Mouse (Mus musculus) urinary bladder, postnatal 36 days (tissue): ENCODE results near the gene Hba-a1.
"Not testable (repeated sequence)": the region's sequence is repeated elsewhere in the genome, so short reads cannot be mapped to it uniquely, and the experiment has no call there.

ENCODE experiments used
- DNase-seq, 2 experiments: peaks; one replicate each; pipeline ENCODE4 v3.0.0; 2022; ENCODE audit warnings: low spot score in 2 of 2, mixed read lengths in 1 of 2

Gene Hba-a1

GRCm38 (mm10) chr11:32262674-32263415 lies 20.5 kb upstream of the Hba-a1 start:
- no peak for DNase-seq

DNA sequence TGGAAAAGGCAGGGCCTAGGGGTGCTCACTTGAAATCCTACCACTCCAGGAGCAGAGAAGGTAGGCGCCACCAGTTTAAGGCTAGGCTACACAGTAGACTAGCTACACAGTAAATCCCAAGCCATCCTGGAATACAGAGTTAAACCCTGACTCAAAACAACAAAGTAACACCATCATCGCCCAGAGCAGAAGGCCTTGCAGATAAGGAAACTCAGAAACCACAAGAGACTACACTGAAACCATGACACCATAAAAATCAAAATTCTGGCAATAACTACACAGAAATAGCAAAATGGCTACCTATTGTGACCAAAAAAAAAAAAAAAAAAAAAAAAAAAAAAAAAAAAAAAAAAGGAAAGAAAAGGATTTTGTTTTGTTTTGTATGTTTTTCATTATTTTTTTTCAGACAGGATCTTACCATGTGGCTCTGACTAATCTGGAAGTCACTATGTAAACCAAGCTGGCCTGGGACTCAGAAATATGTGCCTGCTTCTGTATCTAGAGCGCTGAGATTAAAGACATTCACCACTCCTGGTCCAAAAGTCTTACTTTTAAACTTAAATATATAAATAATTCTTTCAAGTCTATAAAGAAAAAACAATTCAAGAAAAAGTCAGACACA lies 18.1 kb upstream of the Hba-a1 start:
- no peak for DNase-seq

- no peak for DNase-seq
Measured at GRCm38 (mm10) chr11:32266194-32266593, 17.1 kb upstream of the Hba-a1 start.

DNA sequence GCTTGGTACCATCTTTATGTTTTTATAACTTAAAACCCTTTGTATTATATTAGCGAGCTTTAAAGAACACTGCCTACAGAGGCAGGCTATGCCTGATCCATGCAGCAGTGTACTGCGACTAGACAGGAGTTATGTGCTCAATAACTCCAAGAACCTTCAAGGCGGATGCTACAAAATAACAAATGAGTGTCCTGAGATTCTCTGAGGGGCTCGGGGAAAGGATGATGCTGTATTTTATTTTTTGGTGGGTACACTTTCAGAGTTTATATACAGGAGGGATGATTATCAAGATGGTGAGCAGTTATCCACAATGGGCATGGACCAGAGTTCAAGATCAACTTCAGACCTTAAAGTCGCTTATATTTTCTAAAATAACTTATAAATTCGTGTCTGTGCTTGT lies 16.5 kb upstream of the Hba-a1 start:
- DNase-seq = no peak

GRCm38 (mm10) chr11:32267188-32267884 lies 16.0 kb upstream of the Hba-a1 start, which contains the start of gene Nprl3:
Gene Nprl3, minus strand, starts transcription at chr11:32267707.
- peak; percentile 92 to 97 for DNase-seq

DNA sequence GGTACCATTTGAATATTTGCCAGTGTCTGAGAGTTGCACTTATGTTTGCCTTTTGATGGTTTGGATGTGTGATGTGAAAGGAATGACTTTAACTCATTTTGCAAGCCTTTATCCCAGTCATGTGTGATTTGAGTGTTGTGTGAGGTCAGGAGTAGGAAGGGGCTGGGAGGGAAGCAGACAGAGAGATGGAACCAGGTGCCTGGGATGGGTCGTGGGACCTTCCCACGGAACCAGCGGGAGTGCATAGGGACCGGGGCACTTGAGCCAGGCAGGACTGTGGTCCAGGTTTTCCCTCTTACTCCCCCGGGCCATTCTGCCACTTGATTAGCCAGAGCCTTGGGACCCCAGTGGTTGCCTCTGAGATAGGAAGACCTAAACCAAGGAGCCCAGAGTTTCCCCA lies 15.3 kb upstream of the Hba-a1 start:
- DNase-seq = no peak

DNA sequence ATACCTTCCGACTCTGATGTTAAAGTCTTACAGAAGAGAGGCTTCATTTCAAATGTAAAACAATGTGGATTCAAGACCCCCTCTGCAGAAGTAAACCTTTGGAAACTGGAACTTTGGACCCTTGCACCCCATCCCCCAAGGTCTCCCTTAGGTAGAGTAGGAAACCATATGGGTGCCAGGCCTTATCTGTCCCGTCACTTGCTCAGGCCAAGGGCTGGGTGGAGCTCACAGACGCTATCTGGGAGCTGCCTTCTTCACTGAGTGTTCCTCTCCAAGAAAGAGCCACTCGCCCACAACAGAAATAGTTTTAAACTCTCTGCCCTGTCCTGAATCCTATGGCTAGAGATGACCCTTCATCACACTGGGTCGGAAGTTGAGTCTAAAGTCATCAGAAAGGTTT lies 14.4 kb upstream of the Hba-a1 start:
- no peak for DNase-seq

DNA sequence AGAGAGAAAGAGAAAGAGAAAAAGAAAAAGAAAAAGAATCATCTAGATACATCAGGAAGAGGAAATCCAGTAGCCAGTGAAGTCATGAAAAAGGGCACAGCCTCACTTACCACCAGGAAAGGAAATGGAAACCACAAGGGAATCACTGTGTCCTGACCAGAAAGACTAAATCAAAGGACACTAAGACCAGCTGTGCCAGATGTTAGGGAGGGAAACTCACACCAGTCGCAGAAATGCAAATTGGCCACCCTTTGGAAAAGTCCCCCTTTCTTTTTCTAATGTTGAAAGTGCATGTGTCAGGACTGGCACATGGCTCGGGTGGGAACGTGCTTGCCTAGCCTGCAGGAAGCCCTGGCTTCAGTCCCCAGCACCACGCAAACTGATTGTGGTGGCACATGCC lies 12.1 kb upstream of the Hba-a1 start:
- no peak for DNase-seq

DNA sequence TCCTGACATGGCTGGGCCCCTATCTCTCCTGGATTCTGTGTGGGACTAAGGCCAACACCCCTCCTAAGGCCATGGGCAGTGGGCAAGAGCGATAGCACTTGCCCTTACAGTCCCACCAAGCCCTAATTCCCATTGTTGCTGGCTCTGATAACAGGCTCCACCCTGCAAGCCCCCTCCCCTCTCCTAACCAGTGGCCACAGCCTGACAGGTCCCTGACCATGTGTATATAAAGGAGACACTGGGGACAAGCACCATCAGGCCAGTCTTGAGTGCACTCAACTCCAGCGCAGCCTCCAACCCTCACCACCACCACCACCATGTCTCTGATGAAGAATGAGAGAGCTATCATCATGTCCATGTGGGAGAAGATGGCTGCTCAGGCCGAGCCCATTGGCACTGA lies 7.0 kb upstream of the Hba-a1 start, which contains the start of gene Hba-x:
Gene Hba-x, plus strand, starts transcription at position 54 of the 400 bp plus-strand sequence.
- no peak for DNase-seq

DNA sequence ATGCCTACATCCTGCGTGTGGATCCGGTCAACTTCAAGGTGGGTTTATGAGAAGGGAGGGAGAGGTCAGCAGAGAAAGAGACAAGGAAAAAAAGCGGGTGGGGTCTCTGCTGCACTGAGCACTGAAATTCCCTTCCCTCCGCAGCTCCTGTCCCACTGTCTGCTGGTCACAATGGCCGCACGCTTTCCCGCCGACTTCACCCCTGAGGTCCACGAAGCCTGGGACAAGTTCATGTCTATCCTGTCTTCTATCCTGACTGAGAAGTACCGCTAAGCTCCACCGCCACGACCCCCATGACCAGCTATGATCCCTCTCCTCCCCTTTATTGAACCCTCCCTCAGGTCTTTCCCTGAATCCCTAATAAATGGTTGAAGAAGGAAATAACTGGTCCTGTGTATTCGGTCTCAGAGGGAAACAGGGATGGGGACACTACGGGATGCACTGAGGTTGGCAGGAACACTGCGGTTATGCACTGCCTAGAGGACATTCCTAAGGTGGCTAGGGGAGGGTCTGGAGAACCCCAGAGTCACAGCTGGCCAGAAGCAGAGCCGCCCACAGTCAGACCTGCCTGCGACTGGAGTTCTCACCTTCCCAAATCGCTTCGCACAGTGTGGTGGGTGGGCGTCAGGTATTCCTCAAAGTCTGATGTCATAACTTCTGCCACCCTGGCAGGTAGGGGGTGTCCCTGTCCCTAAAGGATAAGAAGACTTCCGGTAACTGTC lies 5.4 kb upstream of the Hba-a1 start:
- DNase-seq = no peak

- no peak for DNase-seq
Measured at GRCm38 (mm10) chr11:32278458-32278957, 4.8 kb upstream of the Hba-a1 start.

GRCm38 (mm10) chr11:32280646-32281045 lies 2.7 kb upstream of the Hba-a1 start:
- no peak for DNase-seq

DNA sequence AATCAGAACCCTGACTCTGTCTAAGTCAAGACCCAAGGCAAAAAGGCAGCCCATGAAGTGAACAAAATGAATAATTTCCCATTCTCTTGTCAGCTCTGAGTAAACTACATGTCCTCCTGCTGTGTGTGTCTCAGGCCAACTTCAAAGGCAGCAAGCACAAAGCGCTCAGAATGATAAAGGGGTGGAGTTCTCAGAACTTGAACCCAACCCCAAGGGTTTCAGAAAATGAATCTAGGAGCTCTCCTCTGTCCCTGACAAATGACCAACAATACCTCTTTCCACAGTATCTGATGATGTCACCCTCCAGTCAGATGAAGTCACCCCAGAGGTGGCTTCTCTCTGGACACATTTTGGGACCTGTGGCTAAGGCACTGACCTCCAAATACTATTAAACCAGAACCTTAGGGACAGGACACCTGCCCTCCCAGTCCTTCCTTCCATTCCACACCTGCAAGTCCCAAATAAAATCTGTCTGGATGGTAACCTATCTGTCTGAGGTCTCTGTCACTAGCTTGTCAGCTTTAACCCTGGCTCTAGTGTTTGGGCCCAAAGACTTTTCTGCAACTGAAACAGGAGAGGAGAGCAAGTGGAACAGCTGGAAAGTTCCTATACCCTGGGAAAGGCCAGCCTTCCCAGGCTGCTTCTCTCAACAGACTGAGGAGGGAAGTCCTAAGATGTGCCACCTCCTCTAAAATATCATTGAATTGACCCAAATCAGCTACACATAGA lies 1.7 kb upstream of the Hba-a1 start:
- DNase-seq = no peak

DNA sequence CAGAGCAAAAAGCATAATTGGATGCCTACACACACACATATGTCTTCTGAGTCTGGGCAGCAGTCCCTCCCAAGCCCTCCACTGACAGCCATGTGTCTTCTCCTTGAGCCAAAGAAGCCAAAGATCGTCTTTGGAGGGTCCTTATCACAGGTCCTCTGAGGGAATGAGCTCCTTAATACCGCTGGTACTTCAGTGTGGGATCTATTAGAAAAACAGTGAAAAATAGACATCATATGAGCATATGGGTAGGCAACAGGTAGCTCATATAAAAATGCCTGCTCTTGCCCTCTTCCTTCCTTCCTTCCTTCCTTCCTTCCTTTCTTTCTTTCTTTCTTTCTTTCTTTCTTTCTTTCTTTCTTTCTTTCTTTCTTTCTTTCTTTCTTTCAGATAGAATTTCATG lies 1.3 kb downstream of the Hba-a1 start:
- DNase-seq = not testable (repeated sequence)

DNA sequence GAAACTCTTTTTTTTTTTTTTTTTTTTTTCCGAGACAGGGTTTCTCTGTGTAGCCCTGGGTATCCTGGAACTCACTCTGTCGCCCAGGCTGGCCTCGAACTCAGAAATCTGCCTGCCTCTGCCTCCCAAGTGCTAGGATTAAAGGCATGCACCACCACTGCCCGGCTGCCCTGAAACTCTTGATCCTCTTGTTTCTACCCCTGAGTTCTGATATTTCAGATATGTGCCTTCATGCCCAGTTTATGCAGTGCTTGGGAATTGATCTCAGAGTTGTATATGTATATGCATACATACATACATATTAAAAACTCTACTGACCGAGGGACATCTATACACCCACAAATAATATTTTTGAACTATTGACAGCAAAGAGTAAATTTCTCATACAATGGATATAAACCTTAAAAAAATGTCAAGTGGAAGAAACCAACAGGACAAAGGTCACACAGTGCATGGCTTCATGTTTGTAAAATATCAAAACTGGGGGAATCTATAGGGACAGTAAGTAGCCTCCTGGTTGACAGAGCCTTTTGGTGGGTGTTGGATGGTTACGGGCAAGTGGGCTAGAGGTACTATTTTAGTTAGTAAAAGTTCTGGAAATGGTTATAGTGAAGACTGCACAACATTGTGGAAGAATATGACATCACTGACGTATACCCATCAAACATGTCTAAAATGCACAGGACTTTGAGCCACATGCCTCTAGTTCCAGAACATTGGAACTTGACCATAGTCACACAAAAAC lies 1.9 kb downstream of the Hba-a1 start:
- no peak for DNase-seq

GRCm38 (mm10) chr11:32285887-32286286 lies 2.6 kb downstream of the Hba-a1 start:
- not testable (repeated sequence) for DNase-seq

DNA sequence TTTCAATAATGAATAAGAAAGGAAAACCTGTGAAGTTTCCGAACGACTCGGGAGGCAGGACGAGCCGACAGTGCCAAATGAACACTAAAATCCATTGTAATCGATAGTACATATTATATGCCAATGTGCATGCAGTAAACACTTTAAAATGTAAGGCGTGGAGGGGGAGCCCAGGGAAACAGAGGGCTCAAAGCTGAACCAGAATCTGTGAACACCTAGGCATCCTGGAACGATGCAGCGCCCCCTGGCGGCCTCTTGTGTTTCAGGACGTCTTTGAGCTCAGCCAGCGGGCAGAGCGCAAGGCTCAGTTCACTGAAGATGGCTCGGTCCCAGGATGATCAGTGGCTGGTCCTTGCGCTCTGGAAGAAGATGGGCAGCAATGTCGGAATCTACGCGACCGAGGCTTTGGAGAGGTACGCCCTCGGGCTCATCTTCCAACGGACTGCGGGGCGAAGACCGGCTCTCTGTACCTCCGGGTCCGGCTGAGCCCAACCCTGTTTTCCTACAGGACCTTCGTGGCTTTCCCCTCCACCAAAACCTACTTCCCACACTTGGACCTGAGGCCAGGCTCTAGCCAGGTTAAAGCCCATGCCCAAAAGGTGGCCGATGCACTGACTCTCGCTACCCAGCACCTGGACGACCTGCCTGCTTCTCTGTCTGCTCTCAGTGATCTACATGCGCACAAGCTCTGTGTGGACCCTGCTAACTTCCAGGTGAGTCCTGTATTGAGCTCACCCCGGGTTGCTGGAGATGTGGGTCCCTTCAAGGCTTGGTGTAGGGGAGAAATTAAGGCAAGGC lies 3.6 kb downstream of the Hba-a1 start, which contains the start of gene Hbq1b:
Gene Hbq1b, plus strand, starts transcription at position 271 of the 798 bp plus-strand sequence.
- peak; percentile 63 to 73 for DNase-seq

DNA sequence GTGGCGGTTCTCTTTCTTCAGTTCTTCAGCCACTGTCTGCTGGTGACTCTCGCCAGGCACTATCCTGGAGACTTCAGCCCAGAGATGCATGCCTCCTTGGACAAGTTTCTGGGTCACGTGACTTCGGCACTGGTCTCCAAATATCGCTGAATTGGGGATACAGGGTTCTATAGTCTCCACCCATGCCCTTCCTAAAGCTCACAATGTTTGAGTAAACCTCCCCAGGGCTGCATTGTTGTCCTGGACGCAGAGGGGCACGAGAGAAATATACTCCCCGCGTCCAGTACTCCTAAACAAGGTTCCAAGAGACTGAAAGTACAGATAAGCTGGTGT lies 4.1 kb downstream of the Hba-a1 start:
- DNase-seq = no peak

GRCm38 (mm10) chr11:32292819-32293218 lies 9.5 kb downstream of the Hba-a1 start:
- DNase-seq = not testable (repeated sequence)

DNA sequence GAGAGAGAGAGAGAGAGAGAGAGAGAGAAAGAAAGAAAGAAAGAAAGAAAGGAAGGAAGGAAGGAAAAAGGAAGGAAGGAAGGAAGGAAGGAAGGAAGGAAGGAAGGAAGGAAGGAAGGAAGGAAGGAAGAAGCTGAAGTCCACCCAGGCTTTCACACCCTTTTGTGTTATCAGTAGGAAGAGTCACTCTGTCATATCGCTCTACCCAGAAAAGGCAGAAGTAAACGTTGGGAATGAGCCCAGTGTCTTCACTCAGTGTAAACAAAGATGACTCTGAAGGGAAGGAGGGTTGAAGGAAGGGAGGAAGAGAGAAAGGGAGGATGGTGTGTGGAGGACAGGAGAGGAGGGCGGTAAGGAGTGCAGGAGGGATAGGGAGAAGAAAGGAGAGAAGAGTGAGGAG lies 10.2 kb downstream of the Hba-a1 start:
- not testable (repeated sequence) for DNase-seq
